Mouse (Mus musculus): ENCODE measurements at regions not wholly inside any gene's neighbourhood (a gene's known extent, or its start where the extent isn't known, plus 50 kb on each side); places are given as distances from the start of the nearest gene placed in this dataset.

DNA sequence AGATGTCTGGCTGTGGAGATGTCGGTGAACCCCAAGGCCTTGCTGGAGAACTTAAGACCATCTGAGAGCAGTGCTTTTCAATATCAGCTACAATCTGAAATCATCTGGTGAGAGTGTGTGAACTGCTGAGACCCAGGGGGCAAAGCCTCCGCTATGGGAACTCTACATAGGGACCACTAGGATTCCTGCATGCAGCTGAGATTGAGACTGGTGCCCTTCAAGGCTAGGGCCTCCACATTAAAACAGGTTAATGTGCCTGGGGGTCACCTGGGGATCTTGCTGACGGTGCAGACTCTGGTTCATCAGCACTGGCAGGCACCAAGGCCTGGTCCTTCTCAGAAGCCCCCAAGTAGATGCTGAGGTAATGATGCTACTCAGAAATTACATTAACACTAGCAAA lies 154.6 kb downstream of the Kdr start:
- 84% methylated on average over 3 of the region's 3 CpGs for WGBS
- Histone ChIP-seq H3K4me1 (ENCODE audit: control insufficient read depth, insufficient read depth, low read length) (no peaks in the 10 kb centered on the region), H3K4me2 (ENCODE audit: low read depth, low read length) (no peak overlapping the region), H3K9ac (replicated peaks; ENCODE audit: low read depth, low read length) (no peak overlapping the region), H3K9me3 (ENCODE audit: control insufficient read depth, low read length) (no peaks in the 10 kb centered on the region), H3K27ac (ENCODE audit: low read depth, low read length) (no peak overlapping the region), H3K36me3 (ENCODE audit: control insufficient read depth, insufficient read depth, low read length) (no peaks in the 10 kb centered on the region), H3K27me3 (ENCODE audit: control insufficient read depth, insufficient read depth, low read length) (no peaks in the 10 kb centered on the region), H3K4me3 (ENCODE audit: low read depth, low read length) (no peak overlapping the region)
- ATAC-seq (ENCODE audit: low read depth), result no peak

DNA sequence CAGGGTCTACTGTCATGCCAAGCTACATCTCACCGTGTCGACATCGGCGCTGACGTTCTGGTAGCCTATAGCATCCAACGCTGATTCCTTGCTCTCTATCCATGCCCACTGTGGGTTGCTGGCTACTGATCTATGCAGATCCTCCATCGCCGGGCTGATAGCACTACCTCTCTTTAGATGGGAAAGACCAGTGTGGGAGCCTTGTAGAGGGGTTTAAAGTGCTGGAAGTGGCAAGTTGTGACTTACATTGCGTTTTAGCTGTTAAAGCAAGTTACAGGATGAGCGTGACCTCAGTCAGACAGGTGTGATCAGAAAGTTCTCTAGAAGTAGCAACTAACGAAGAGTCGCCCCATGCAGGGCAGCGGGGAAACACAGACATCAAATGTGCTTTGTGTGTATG lies 160.9 kb downstream of the Kdr start:
- Histone ChIP-seq H3K9me3 (ENCODE audit: control insufficient read depth, low read length) (no peaks in the 10 kb centered on the region), H3K27ac (ENCODE audit: low read depth, low read length) (no peak overlapping the region), H3K4me2 (ENCODE audit: low read depth, low read length) (no peak overlapping the region), H3K4me3 (ENCODE audit: low read depth, low read length) (no peak overlapping the region), H3K4me1 (ENCODE audit: control insufficient read depth, insufficient read depth, low read length) (no peaks in the 10 kb centered on the region), H3K36me3 (ENCODE audit: control insufficient read depth, insufficient read depth, low read length) (no peaks in the 10 kb centered on the region), H3K27me3 (ENCODE audit: control insufficient read depth, insufficient read depth, low read length) (no peaks in the 10 kb centered on the region), H3K9ac (replicated peaks; ENCODE audit: low read depth, low read length) (no peak overlapping the region)
- no peak for ATAC-seq (ENCODE audit: low read depth)
- WGBS, result 97% methylated on average over 13 of the region's 13 CpGs

DNA sequence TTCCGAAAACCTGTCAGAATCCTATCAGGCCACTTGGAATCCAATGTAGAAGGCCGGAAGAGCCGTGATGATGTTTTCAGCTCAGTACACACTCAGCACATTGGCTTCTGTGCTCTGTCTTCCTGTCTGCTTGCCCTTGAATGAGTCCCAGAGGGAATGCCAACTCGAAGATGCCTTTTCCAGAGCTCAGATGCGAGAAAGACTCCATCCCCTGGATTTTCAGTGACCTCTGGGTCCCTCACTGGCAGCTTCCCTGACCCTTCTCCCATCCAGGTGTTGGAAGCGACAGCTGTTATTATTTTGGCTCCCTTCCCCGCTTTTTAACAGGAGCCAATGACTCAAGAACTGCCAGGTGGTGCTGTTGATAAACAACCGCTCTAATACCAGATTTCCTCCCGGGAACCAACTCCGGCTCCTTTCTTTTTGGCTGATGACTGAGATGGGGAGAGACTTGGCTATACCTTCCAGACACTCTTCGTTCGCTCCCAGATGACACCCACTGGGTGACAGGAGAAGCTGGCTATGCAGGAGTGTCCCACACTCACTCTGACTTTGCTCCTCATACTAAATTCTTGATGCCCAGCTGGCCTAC lies 163.8 kb downstream of the Kdr start:
- Histone ChIP-seq H3K4me1 (ENCODE audit: control insufficient read depth, insufficient read depth, low read length) (no peaks in the 10 kb centered on the region), H3K9ac (replicated peaks; ENCODE audit: low read depth, low read length) (no peak overlapping the region), H3K4me3 (ENCODE audit: low read depth, low read length) (no peak overlapping the region), H3K27me3 (ENCODE audit: control insufficient read depth, insufficient read depth, low read length) (no peaks in the 10 kb centered on the region), H3K9me3 (ENCODE audit: control insufficient read depth, low read length) (no peaks in the 10 kb centered on the region), H3K36me3 (ENCODE audit: control insufficient read depth, insufficient read depth, low read length) (no peaks in the 10 kb centered on the region), H3K4me2 (ENCODE audit: low read depth, low read length) (no peak overlapping the region), H3K27ac (ENCODE audit: low read depth, low read length) (no peak overlapping the region)
- ATAC-seq (ENCODE audit: low read depth), result no peak
- 81% methylated on average over 12 of the region's 12 CpGs for WGBS

DNA sequence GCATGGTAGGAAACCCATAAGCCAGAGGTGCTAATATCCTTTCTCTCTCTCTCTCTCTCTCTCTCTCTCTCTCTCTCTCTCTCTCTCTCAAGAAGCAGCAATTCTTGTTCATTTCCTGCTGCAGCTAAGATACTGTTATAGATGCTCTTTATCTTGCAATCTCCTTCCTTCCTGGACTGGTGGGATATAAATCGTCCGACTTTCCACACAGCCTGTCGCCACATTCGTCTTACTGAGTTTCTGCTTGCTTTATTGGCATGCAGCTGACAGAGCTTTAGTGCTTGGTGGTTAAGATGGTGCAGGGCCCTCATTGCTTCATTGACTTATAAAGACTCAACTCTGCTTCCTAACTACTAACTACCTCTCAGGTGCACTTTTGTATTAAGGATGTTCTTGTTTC lies 165.6 kb downstream of the Kdr start:
- Histone ChIP-seq H3K4me3 (ENCODE audit: low read depth, low read length) (no peak overlapping the region), H3K9ac (replicated peaks; ENCODE audit: low read depth, low read length) (no peak overlapping the region), H3K27ac (ENCODE audit: low read depth, low read length) (no peak overlapping the region), H3K9me3 (ENCODE audit: control insufficient read depth, low read length) (no peaks in the 10 kb centered on the region), H3K27me3 (ENCODE audit: control insufficient read depth, insufficient read depth, low read length) (no peaks in the 10 kb centered on the region), H3K4me2 (ENCODE audit: low read depth, low read length) (no peak overlapping the region), H3K36me3 (ENCODE audit: control insufficient read depth, insufficient read depth, low read length) (no peaks in the 10 kb centered on the region), H3K4me1 (ENCODE audit: control insufficient read depth, insufficient read depth, low read length) (no peaks in the 10 kb centered on the region)
- WGBS, result 60% methylated on average over 4 of the region's 4 CpGs
- no peak for ATAC-seq (ENCODE audit: low read depth)

DNA sequence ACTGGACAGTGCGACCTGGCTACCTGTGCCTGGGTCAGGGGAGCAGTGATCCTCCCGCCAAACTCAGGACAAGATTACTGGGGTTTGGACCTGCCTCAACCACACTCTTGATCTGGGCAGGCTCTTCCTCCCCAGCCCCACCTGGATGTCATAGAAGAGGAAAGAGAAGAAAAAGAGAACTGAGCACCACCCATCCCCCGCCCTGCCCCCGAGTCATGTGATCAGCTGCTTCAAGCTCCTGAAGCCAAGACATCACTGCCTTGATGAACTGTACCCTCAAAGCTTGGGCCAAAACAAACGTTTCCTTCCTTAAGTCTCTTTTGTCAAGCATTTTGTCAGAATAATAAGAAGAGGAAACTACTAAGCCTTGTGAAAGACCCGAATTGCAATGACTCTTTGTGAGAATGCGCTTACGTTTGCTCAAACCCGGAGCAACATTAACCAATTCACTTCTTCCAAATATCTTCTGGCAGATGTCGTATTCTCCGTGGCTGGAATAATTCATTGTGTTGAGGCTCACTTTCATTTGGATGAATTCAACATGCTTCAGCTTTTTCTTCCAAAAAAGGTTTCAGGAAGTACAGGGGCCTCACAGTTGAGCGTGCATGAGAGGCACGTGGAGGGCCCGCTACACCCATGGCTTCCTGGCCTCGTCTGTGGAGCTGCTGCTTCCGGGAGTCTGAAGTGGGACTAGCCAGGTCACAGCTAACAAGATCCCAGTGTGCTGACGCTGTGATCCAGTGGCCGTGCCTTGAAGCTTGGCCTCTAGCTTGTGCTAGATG lies 169.5 kb downstream of the Kdr start:
- ATAC-seq (ENCODE audit: low read depth), result no peak
- no peaks in the 10 kb centered on the region for H3K27me3 ChIP-seq (ENCODE audit: control insufficient read depth, insufficient read depth, low read length)
- no peak overlapping the region for H3K4me2 ChIP-seq (ENCODE audit: low read depth, low read length)
- H3K36me3 ChIP-seq (ENCODE audit: control insufficient read depth, insufficient read depth, low read length), result no peaks in the 10 kb centered on the region
- no peak overlapping the region for H3K4me3 ChIP-seq (ENCODE audit: low read depth, low read length)
- WGBS, result 89% methylated on average over 18 of the region's 18 CpGs
- H3K9me3 ChIP-seq (ENCODE audit: control insufficient read depth, low read length), result no peaks in the 10 kb centered on the region
- no peak overlapping the region for H3K27ac ChIP-seq (ENCODE audit: low read depth, low read length)
- no peak overlapping the region for H3K9ac ChIP-seq (replicated peaks; ENCODE audit: low read depth, low read length)
- no peaks in the 10 kb centered on the region for H3K4me1 ChIP-seq (ENCODE audit: control insufficient read depth, insufficient read depth, low read length)

DNA sequence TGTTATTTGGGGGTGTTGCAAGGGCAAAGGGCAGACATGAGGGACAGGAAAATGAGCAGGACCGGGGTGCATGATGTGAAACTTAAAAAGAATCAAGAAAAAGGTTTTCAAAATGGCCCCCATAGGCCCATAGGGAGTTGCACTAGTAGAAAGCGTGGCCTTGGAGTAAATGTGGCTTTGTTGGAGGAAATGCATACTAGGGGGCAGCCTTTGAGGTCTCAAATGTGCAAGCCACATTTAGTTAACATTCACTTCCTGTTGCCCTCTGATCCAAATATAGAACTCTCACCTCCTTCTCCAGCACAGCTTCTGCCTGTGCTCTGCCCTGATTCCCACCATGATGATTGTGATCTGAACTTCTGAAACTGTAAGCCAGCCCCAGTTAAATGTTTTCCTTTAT lies 173.2 kb downstream of the Kdr start:
- 77% methylated on average over 2 of the region's 2 CpGs for WGBS
- ATAC-seq (ENCODE audit: low read depth), result no peak
- no peak overlapping the region for H3K9ac ChIP-seq (replicated peaks; ENCODE audit: low read depth, low read length)
- H3K27me3 ChIP-seq (ENCODE audit: control insufficient read depth, insufficient read depth, low read length), result no peaks in the 10 kb centered on the region
- 0 out of 2 replicates have a peak, but pooled peaks cover under 1% of the 10 kb centered on the region for H3K4me1 ChIP-seq (ENCODE audit: control insufficient read depth, insufficient read depth, low read length)
- no peak overlapping the region for H3K4me2 ChIP-seq (ENCODE audit: low read depth, low read length)
- no peaks in the 10 kb centered on the region for H3K9me3 ChIP-seq (ENCODE audit: control insufficient read depth, low read length)
- no peak overlapping the region for H3K27ac ChIP-seq (ENCODE audit: low read depth, low read length)
- H3K36me3 ChIP-seq (ENCODE audit: control insufficient read depth, insufficient read depth, low read length), result no peaks in the 10 kb centered on the region
- no peak overlapping the region for H3K4me3 ChIP-seq (ENCODE audit: low read depth, low read length)

DNA sequence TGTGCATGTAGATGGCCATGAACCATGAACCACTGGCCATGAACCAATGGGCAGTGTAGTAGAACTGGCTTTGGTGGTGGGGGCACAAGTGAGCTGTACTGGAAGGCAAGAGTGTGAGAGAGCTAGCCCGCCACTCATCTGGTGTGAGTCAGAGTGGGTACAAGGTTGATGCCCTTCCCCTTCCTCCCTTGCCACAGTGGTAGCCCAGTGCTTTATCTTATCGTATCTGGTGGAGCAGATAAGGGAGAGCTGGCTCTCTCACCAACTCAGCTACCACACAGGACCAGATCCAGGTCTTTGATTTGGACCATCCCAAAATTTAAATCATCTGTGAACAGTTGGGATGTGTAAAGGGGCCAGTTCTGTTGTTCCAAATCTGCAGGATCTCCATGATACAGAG lies 173.9 kb downstream of the Kdr start:
- Histone ChIP-seq H3K9ac (replicated peaks; ENCODE audit: low read depth, low read length) (no peak overlapping the region), H3K4me1 (ENCODE audit: control insufficient read depth, insufficient read depth, low read length) (0 out of 2 replicates have a peak, but pooled peaks cover 3% of the 10 kb centered on the region), H3K27me3 (ENCODE audit: control insufficient read depth, insufficient read depth, low read length) (no peaks in the 10 kb centered on the region), H3K36me3 (ENCODE audit: control insufficient read depth, insufficient read depth, low read length) (no peaks in the 10 kb centered on the region), H3K4me2 (ENCODE audit: low read depth, low read length) (no peak overlapping the region), H3K27ac (ENCODE audit: low read depth, low read length) (no peak overlapping the region), H3K9me3 (ENCODE audit: control insufficient read depth, low read length) (no peaks in the 10 kb centered on the region), H3K4me3 (ENCODE audit: low read depth, low read length) (no peak overlapping the region)
- ATAC-seq (ENCODE audit: low read depth), result no peak
- WGBS, result 97% methylated on average over 2 of the region's 2 CpGs

DNA sequence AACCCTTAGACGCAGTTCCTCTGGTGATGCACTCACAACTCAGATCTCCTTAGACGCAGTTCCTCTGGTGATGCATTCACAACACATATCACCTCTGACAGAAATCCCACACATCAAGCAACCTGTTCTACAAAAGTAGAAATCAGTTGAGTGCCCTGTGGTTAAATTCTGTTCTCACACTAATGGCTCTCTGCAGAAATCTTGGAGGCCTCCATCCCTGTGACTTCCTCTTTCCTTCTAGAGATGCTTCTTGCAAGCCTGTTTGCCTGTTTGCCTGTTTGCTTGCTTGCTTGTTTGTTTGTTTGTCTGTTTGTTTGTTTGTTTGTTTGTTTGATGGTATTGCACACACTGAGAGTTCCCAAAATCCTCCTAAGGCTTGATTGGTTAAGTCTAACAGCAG lies 175.2 kb downstream of the Kdr start:
- 94% methylated on average over 2 of the region's 2 CpGs for WGBS
- ATAC-seq (ENCODE audit: low read depth), result no peak
- H3K36me3 ChIP-seq (ENCODE audit: control insufficient read depth, insufficient read depth, low read length), result no peaks in the 10 kb centered on the region
- H3K27ac ChIP-seq (ENCODE audit: low read depth, low read length), result no peak overlapping the region
- H3K4me1 ChIP-seq (ENCODE audit: control insufficient read depth, insufficient read depth, low read length), result 0 out of 2 replicates have a peak, but pooled peaks cover 3% of the 10 kb centered on the region
- no peak overlapping the region for H3K4me2 ChIP-seq (ENCODE audit: low read depth, low read length)
- no peaks in the 10 kb centered on the region for H3K27me3 ChIP-seq (ENCODE audit: control insufficient read depth, insufficient read depth, low read length)
- no peak overlapping the region for H3K4me3 ChIP-seq (ENCODE audit: low read depth, low read length)
- no peaks in the 10 kb centered on the region for H3K9me3 ChIP-seq (ENCODE audit: control insufficient read depth, low read length)
- H3K9ac ChIP-seq (replicated peaks; ENCODE audit: low read depth, low read length), result no peak overlapping the region
